Mouse (Mus musculus): ENCODE results near the gene Scfd2. TPM values are rescaled to one million over a fixed set of nuclear protein-coding genes. Genes with fewer than 3 reads are reported as not detected.

The Scfd2 gene
- total RNA-seq, 2 experiments from 2014 or later: 26.8 to 34.0 TPM

DNA sequence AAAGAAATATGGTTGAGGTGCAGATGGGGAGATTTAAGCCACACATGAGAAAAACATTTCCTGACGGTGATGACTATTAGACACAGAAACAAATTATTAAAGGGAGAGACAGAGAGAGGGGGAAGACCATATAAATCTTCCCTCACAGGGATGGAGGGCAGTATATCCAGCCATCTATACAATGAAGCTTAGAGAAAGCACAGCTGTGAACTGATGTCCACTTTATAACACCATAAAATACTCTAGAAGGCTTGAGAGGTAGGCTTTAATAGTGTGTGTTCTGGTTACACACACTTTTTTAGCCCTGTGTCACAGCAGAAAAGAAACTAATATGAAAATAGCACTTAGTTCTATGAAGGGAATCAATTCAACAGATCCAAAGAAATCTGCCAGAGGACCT, 61.9 kb downstream of the Scfd2 start:
- no peak for DNase-seq (ENCODE audit: low spot score in 2 of 2)
- intact Hi-C loops (cut with DNase I): no loop called here

DNA sequence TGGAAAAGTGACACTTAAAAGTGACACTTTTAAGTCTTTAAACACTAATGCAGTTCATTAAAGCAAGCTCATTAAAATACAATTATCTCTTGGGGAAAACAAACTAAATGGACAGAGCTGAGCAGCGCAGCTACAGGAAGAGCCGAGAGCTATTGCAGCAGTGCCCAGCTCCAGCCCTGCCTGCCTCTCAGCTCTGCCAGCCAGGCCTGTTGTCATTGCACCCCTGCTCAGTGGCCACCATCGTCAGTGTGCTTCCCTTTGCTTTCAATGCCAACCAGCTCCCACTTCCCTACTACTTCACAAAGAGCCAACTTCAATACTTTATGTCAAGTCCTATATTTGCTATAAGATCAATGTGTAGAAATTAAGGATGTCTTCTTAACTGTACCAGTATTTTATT, 63.8 kb downstream of the Scfd2 start:
- no peak for DNase-seq (ENCODE audit: low spot score in 2 of 2)
- intact Hi-C loops (cut with DNase I): no loop called here

DNA sequence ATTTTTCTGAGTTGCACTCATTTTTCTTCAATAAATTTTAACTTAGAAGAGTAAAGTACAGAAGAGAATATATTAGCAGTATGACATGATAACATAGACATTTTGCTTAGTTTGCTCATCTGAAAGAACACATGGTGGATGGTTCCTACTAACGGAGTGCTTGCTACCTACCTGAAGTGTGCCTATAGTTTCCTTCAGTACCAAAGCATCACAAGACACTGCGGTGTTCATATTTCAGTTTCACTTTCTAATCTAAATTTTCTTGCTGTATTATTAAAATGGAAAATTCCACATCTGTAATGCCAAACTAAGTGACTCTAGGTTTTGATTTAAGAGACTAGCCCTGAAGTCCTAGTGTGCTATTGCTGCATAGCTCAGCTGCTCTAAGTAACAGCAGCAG, 74.8 kb downstream of the Scfd2 start:
- intact Hi-C loops (cut with DNase I): no loop called here
- no peak for DNase-seq (ENCODE audit: low spot score in 2 of 2)

DNA sequence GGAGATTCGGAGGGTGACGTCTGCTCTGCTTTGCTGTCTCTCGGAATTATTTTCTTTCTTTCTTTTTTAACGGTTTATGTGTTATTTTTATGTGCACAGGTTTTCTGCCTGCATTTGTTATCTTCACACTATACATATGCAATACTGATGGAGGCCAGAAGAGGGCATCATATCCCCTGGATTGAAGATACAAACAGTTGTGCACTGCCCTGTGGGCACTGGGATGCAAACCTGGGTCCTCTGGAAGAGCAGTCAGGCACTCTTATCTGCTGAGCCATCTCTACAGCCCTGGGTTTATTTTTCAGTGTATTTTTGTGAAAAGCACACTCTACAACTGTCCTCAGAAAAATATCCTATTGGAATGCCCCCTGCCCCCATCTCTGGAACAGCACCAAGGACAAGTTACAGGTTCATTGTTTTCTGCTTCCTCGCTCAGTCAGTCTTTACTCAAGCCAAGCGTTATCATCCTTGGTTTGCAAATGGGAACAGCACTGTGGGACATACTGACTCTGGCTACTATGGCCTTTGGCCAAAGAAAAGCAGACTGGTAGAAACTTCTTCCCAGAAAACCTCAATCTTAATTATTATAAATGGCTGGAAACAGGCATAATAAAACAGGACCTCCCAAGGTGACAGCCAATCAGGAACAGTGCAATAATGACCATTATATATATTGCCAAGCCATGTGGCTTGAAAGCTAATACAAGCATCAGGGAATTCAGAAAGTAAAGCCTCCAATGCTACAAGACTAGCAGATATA, 75.9 kb downstream of the Scfd2 start:
- intact Hi-C loops (cut with DNase I): no loop called here
- no peak for DNase-seq (ENCODE audit: low spot score in 2 of 2)

DNA sequence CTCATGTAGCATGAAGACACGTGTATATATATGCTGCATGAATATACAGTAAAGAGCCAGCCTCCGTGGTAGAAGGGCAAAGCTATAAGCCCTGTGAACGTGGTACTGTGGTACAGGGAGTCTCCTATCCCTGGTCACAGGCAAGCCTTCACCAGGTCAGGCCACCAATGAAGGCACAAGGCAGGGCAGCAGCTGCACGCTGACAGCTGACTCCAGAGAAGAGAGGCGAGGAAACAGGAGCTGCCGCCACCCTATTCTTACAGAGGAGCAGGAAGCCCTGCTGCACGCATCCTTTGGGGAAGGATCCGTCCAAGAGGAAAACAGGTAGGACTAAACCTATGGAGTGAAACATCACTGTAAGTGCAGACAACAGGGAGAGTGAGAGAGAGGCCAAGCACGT, 76.5 kb downstream of the Scfd2 start:
- intact Hi-C loops (cut with DNase I): no loop called here

DNA sequence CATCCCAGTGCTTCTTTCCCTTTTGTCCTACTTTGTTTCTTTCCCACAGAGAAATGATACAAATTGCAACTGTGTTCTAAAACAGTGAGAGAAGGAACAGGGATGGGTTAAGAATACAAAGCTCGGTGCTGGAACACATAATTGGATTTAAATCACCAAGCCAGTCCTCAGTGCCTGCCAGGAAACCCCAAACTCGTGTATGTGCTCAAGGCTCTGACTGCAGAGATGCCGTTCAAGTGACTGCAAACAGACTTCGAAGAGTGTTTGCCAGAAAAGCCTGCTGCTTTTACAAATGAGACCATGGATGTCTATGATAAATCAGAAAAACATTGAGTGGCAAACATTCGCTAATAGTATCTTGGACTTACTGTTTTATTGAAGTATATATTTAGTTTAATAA, 80.6 kb downstream of the Scfd2 start:
- no peak for DNase-seq (ENCODE audit: low spot score in 2 of 2)
- intact Hi-C loops (cut with DNase I): no loop called here

More for the DNA sequence above, 76.5 kb downstream of the Scfd2 start:
- DNase-seq (ENCODE audit: low spot score in 2 of 2): no peak

DNA sequence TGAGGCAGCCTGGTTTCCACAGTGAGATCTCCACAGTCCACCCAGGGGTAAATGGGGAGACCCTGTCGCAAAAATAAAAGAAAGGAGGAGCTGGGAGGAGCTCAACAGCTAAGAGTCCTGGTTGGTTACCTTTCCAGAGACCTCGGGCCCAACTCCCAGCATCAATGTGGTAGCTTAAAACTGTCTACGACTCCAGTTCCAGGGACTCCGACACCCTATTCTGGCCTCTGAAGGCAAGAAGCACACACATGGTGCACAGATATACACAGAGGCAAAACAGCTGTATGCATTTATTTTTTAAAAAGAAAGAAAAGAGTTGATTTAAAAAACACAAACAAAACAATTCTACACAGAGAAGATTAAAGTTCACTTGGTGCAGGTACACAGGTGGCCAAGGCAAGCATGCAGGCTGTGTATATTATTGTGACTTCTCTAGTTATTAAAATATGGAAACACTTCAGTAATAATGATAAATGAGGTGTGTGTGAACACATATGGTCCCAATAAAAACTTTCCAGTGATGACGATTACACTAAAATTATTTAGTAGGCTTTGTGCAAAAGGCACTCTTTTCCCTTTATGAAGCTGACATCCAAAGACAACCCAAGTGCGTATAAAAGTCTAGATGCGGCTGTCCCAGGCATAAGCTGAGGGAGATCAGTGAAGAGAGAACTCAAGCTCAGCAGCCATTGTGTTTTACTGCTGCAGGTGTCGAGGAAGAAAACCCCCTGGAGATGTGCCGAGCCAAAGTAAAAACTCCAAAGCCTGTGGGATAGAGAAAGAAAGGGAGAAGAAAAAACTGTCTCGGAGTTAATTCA, 83.8 kb downstream of the Scfd2 start:
- DNase-seq (ENCODE audit: low spot score in 2 of 2): no peak
- intact Hi-C loops (cut with DNase I): no loop called here

DNA sequence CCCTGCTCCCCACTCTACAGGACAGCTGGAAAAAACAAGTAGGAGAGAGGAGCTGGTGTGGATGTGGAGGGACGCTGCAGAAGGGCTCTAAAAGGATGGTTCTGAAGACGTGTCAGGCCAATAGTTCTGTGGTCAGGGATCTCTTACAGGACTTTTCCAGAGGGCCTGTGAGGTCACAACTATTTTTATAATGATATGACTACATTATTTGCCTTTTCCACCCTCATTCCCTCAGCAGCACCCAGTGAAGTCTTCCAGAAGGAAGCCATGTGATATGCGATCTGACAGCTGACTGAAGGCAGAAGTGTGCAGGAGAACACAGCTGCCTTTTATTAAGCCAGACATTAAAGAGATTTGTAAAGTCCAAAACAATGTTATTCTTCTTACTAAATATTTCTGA, 85.7 kb downstream of the Scfd2 start:
- intact Hi-C loops (cut with DNase I): no loop called here
- no peak for DNase-seq (ENCODE audit: low spot score in 2 of 2)

DNA sequence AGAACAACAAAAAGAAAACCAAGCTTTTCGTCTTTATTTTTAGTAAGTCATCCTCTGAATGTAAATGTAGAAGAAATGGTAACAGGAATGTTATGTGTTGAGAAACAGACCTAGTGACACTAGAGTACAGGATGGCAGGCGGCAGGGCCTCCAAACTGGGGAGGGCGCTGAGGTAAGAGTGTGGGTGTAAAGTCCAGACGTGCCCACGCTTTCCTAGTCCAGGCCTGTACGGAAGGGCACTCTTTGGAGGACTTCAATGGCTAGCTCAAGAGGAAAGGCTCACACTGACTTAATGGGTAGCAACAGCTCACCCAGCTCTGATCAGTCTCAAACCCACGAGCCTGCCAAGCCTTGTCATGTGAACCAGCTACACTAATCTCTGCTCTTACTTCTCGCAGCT, 93.2 kb downstream of the Scfd2 start:
- intact Hi-C loops (cut with DNase I): no loop called here
- no peak for DNase-seq (ENCODE audit: low spot score in 2 of 2)

DNA sequence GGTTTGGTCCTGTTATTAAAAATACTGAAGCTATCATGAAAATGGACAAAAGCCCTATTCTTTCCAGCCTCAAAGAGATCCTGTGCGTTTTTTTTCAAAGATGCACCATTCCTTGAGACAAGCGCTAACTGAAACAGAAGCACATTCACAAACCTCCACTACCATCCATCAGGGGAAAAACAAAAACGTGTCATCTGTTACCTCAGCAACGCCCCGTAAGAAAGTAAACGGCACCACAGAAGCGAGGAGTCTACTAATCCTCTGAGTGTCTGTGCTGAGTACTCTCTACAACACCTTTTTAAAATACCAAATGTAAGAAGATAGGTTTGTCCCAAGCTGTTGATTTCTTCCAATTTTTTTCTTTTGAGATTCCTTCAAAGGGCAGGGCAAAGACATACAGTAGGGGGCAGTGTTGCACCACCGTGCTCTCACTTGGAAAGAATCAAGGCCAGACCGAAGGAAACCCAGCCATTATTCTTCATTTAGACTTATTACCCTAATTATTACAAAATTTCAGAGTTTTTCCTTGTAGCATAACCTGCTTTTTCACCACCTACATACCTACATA, 97.9 kb downstream of the Scfd2 start:
- intact Hi-C loops (cut with DNase I): loop anchor here (1.0 to 2.0 kb wide), 2 partner anchors 122 to 719 kb away; partner anchors contain the start of gene Pdgfra
- DNase-seq (ENCODE audit: low spot score in 2 of 2): peak; percentile 55 to 59

DNA sequence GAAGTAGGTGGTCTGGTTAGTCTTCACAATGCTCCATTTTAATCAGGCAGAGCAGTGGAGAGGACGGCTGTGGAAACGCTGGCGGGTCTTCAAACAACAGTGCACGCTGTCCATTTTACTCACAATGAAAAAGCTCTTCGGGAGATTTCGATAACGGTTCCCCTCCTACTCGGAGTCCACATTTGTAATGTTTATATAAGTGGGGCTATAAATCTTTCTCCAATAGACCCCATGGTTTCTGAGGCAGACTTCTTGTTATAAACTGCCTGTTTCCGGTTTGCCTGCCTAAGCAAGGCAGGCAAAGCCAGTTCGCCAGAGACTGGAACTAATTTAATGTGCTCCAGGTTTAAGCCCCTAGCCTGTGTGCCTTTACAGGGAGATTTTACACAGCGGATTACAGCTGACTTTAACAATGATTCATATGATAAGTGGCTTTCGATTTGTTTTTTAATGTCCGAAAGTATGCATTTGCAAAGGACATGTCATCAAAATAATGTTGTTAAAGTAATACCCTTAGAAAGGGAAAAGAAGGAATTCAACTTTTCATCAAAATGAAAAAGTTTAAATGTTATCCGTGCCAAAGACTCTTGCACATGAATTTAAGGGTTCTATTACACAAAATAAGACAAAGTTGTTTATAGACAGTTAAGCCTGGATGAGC, 98.5 kb downstream of the Scfd2 start:
- intact Hi-C loops (cut with DNase I): loop anchor here (1.0 kb wide), 1 partner anchor 122 kb away; no protein-coding TSS in a partner anchor
- DNase-seq (ENCODE audit: low spot score in 2 of 2): no peak

DNA sequence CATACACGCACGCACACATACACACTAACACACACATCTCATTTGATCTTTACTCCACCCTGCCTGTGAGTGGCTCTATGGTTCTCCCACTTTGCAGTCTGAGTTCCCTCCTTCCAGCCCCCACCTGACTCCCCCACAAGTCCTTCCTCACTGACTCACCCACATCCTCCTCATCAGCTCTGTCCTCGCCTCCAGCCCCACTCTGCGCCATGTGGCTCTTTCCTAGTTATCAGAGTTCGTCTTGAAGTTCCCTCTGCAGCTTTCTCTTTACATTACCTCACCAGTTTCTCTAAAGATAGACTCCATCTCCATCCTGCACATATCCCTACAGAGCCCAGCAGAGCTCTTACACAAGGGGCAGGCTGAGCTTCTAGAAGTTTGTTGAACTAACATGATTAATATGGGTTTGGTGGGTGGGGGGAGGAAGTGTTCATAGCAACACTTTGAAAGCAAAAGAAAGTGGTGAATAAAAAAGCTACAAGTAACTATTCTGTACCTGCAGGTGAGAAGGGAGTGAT, 110.9 kb downstream of the Scfd2 start:
- intact Hi-C loops (cut with DNase I): no loop called here
- DNase-seq (ENCODE audit: low spot score in 2 of 2): peak in 1 of 2 experiments; percentile 7

DNA sequence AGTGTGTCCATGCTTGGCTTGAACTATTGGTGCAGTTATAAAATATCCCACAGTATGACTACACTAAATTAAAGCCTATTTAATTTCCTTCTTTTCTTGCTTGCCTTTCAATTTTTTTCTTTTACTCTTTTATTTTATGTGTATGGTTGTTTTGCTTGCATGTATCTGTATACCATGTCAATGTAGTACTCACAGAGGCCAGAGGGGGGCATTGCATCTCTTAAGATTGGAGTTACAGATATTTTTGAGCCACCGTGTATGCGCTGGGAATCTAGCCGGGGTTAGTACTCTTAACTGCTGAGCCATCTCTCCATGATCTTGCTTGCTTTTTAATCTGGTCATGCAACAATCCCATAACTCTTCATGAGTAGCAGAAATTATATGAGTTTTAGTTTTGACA, 119.0 kb downstream of the Scfd2 start:
- intact Hi-C loops (cut with DNase I): no loop called here

DNA sequence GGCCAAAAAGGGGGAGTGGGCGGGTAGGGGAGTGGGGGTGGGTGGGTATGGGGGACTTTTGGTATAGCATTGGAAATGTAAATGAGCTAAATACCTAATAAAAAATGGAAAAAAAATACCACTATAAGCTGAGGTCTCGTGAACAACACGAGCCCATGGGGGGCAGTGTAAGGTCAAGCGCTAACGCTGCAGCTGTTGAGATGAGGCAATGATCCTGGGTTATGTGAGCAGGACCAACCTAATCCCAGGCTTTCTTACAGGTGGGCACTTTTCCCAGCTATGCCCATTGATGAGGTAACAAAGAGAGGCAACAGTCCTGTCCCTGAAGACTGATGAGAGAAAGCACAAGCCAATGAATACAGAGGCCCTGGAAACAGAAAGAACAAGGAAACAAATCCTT, 126.7 kb downstream of the Scfd2 start:
- intact Hi-C loops (cut with DNase I): no loop called here
- DNase-seq (ENCODE audit: low spot score in 2 of 2): no peak

More for the DNA sequence above, 119.0 kb downstream of the Scfd2 start:
- DNase-seq (ENCODE audit: low spot score in 2 of 2): no peak

DNA sequence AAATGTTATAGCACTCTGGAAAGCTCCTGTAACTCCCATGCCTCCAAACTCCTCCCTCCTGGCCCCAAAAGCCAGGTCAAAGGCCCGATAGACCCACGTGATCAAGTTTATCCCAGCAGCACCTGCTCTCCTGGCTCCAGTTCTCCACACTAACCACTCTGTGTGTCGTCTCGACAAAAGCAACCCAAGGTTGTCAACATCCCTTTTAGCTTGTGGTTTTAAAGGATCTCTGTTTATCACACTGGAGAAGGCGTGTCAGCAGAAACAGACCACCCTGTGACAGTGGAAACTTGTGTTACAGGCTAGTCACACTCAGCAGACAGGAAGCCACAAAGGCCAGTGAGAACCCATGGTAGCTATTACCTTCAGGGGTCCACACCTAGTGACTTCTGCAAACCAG, 127.5 kb downstream of the Scfd2 start:
- no peak for DNase-seq (ENCODE audit: low spot score in 2 of 2)
- intact Hi-C loops (cut with DNase I): no loop called here

DNA sequence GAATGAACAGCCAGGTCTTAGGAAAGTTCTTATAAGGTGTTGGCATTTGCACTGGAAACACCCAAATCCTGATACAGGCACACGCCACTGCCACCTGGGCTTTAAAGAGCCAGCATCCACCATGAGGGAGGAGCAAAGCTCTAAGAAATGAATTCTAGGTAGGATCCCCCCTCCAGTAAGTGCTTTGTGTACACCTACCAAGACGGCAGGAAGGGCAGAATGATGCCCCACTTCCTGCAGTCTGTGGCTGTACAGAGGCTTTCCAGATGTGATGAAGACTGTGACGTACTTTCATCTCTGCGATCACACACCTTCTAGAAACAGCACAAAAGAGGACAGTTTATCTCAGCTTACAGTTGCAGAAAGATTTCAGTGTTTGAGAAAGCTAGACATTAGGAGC, 128.9 kb downstream of the Scfd2 start:
- no peak for DNase-seq (ENCODE audit: low spot score in 2 of 2)
- intact Hi-C loops (cut with DNase I): no loop called here

DNA sequence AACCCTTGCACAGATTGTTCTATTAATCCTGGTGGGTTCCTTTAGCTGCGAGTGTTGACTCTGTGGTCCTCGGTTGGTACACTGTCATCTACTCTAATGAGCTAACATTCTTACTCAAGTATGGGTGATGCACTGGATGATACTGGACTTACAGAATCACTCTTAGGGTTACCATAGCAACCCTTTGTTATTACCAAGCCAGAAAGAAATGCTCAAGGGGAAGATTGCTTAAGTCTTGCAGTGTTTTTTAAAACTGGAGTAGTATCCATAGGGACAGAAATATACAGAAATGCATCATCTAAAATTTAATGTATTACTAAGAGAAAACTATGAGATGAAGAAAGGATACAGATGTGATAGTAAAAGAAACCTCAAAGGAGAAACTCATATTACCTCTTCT, 139.8 kb downstream of the Scfd2 start:
- intact Hi-C loops (cut with DNase I): no loop called here

DNA sequence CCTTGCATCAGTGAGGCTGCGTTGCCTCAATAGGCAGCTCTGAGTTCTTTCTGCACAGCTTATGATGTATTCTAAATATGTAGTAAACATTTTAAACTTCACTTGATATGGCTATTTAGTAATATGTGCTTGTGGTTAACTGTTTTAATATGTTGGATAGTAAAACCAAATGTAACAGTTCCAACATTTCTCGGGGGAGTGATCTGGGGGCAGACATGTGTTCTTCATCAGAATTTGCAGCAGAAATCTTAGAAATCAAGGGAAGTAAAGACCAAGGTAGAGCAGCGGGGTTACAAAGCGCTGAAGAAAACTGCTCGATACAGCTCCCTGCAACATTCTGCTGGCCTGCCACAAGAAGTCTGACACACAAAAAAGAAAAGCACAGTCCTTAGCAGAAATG, 140.2 kb downstream of the Scfd2 start:
- DNase-seq (ENCODE audit: low spot score in 2 of 2): no peak
- intact Hi-C loops (cut with DNase I): no loop called here

More for the DNA sequence above, 139.8 kb downstream of the Scfd2 start:
- DNase-seq (ENCODE audit: low spot score in 2 of 2): no peak

DNA sequence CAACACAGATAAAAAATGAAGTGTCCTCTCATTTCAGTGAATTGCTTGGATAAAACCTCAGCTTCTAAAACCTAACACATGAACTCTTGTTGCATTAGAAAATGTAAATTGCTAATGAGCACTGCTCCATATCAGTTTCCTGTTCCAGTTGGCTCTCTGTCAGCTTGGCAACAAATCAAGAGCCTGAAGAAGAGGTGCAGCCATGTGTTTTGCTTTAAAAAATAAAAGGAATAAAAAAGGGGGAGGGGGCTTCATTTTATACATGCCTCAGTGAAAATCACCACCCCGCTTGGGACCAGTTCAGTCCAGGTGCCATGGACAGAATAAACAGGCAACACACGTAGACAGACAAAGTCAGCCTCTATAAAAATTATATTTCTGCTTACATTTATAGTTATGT, 142.7 kb downstream of the Scfd2 start:
- DNase-seq (ENCODE audit: low spot score in 2 of 2): no peak
- intact Hi-C loops (cut with DNase I): no loop called here

DNA sequence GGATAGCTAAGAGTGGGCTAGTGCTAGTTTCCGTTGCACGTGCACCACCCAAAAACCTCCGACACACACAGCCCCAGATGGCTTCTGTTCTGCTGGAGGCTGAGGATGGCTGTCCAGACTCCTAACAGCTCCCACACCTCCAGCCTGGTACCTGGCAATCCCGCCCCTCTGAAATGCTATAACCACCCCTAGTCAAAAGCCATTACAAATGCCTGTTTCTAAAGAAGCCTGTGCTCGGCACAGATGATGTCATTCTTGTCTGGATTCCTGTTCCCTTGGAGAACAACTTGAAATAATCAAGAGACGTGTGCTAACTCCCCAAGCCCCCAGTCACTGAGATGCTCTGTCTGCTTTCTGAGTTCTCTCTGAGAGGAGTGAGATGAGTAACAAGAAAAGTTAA, 143.5 kb downstream of the Scfd2 start:
- intact Hi-C loops (cut with DNase I): no loop called here
- DNase-seq (ENCODE audit: low spot score in 2 of 2): no peak
